Mouse (Mus musculus): ENCODE measurements at regions not wholly inside any gene's neighbourhood (a gene's known extent, or its start where the extent isn't known, plus 50 kb on each side); places are given as distances from the start of the nearest gene placed in this dataset.

DNA sequence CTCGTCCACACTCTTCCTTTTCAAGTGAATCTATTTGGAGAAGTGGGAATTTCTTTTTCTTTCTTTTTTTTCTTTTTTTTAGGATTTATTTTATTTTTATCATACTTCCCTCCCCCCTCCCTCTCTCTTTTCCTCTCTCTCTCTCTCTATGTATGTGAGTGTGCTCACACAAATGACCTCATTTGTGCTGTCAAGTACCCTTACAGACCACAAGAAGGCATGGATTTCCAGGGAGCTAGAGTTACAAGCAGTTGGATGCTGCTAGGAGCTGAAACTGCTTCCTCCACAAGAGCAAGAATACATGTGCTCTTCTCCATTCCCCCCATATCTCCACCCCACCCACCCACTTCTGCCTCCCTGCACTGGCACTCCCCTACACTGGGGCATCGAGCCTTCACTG lies 94.6 kb upstream of the Man2a1 start:
- no peak for DNase-seq (ENCODE audit: low spot score)
- Histone ChIP-seq H3K4me1 (peaks cover 14% of the 10 kb centered on the region; the same call in 1 of the 2 replicates), H3K36me3 (replicated peaks) (no peaks in the 10 kb centered on the region), H3K27ac (replicated peaks) (no peak overlapping the region), H3K9me3 (no peaks in the 10 kb centered on the region), H3K27me3 (replicated peaks; ENCODE audit: low read depth, poor library complexity, severe bottlenecking) (no peaks in the 10 kb centered on the region), H3K4me3 (no peak overlapping the region)
- 90% methylated on average over 2 of the region's 2 CpGs for WGBS

- DNase-seq (ENCODE audit: low spot score), result no peak
- WGBS, result 88% methylated on average over 3 of the region's 3 CpGs
Observed at GRCm38 (mm10) chr17:64511139-64511779, 89.3 kb upstream of the Man2a1 start.

DNA sequence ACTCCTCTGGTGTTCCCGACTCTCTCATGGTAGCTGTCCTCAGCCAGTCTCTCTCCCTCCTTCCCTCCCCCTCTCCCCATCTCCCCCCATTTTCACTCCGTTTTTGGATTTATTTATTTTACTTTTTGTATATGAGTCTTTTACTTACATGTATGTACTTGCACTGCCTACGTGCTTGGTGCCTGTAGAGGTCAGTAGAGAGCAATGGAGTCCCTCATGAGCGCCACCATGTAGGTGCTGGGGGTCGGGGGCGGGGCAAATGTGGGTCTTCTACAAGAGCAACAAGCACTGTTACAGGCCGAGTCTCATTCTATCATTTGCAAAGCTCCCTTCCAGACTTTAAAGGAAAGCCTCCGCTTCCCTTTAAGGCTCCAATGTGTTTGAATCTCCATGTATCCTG lies 78.3 kb upstream of the Man2a1 start:
- Histone ChIP-seq H3K27me3 (replicated peaks; ENCODE audit: low read depth, poor library complexity, severe bottlenecking) (no peaks in the 10 kb centered on the region), H3K36me3 (replicated peaks) (no peaks in the 10 kb centered on the region), H3K4me3 (no peak overlapping the region), H3K27ac (replicated peaks) (no peak overlapping the region), H3K4me1 (no peaks in the 10 kb centered on the region), H3K9me3 (no peaks in the 10 kb centered on the region)
- WGBS, result 73% methylated on average over 8 of the region's 8 CpGs
- no peak for DNase-seq (ENCODE audit: low spot score)

More at GRCm38 (mm10) chr17:64511139-64511779, 89.3 kb upstream of the Man2a1 start:
- no peaks in the 10 kb centered on the region for H3K27me3 ChIP-seq (replicated peaks; ENCODE audit: low read depth, poor library complexity, severe bottlenecking)
- no peak overlapping the region for H3K4me3 ChIP-seq
- no peaks in the 10 kb centered on the region for H3K36me3 ChIP-seq (replicated peaks)
- H3K4me1 ChIP-seq, result no peaks in the 10 kb centered on the region
- H3K27ac ChIP-seq (replicated peaks), result no peak overlapping the region
- no peaks in the 10 kb centered on the region for H3K9me3 ChIP-seq

DNA sequence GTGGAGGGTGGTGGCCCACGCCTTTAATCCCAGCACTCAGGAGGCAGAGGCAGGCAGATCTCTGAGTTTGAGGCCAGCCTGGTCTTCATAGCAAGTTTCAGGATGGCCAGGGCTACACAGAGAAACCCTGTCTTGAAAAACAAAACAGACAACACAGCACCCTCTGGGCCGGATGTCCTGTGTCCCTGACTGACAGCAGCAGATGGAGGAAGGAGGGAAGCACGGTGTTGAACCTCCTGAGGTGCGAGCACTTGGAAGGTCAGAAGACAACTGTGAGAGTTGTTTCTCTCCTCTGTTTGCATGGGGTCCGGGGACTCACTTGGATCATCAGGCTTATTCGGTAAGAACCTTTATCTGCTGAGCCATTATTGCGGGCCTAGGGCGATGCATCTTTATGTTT lies 76.6 kb upstream of the Man2a1 start:
- no peaks in the 10 kb centered on the region for H3K4me1 ChIP-seq
- no peaks in the 10 kb centered on the region for H3K27me3 ChIP-seq (replicated peaks; ENCODE audit: low read depth, poor library complexity, severe bottlenecking)
- WGBS, result 90% methylated on average over 8 of the region's 8 CpGs
- H3K9me3 ChIP-seq, result no peaks in the 10 kb centered on the region
- no peak overlapping the region for H3K4me3 ChIP-seq
- H3K36me3 ChIP-seq (replicated peaks), result no peaks in the 10 kb centered on the region
- DNase-seq (ENCODE audit: low spot score), result no peak
- no peak overlapping the region for H3K27ac ChIP-seq (replicated peaks)

GRCm38 (mm10) chr17:64527817-64528216 lies 72.7 kb upstream of the Man2a1 start:
- no peak overlapping the region for H3K27ac ChIP-seq (replicated peaks)
- no peak for DNase-seq (ENCODE audit: low spot score)
- WGBS, result 93% methylated on average over 7 of the region's 7 CpGs

GRCm38 (mm10) chr17:64528476-64528875 lies 72.1 kb upstream of the Man2a1 start:
- H3K27ac ChIP-seq (replicated peaks), result no peak overlapping the region
- no peak for DNase-seq (ENCODE audit: low spot score)
- H3K9me3 ChIP-seq, result no peaks in the 10 kb centered on the region
- 92% methylated on average over 7 of the region's 7 CpGs for WGBS
- no peak overlapping the region for H3K4me3 ChIP-seq
- H3K4me1 ChIP-seq, result no peaks in the 10 kb centered on the region
- no peaks in the 10 kb centered on the region for H3K27me3 ChIP-seq (replicated peaks; ENCODE audit: low read depth, poor library complexity, severe bottlenecking)
- no peaks in the 10 kb centered on the region for H3K36me3 ChIP-seq (replicated peaks)

More at GRCm38 (mm10) chr17:64527817-64528216, 72.7 kb upstream of the Man2a1 start:
- Histone ChIP-seq H3K4me1 (no peaks in the 10 kb centered on the region), H3K36me3 (replicated peaks) (no peaks in the 10 kb centered on the region), H3K9me3 (no peaks in the 10 kb centered on the region), H3K4me3 (no peak overlapping the region), H3K27me3 (replicated peaks; ENCODE audit: low read depth, poor library complexity, severe bottlenecking) (no peaks in the 10 kb centered on the region)

GRCm38 (mm10) chr17:64529296-64529994 lies 71.1 kb upstream of the Man2a1 start:
- no peaks in the 10 kb centered on the region for H3K36me3 ChIP-seq (replicated peaks)
- H3K27ac ChIP-seq (replicated peaks), result no peak overlapping the region
- H3K27me3 ChIP-seq (replicated peaks; ENCODE audit: low read depth, poor library complexity, severe bottlenecking), result no peaks in the 10 kb centered on the region
- WGBS, result 82% methylated on average over 14 of the region's 14 CpGs
- H3K4me1 ChIP-seq, result no peaks in the 10 kb centered on the region
- H3K4me3 ChIP-seq, result no peak overlapping the region
- no peaks in the 10 kb centered on the region for H3K9me3 ChIP-seq
- peak; percentile 29 for DNase-seq (ENCODE audit: low spot score)

DNA sequence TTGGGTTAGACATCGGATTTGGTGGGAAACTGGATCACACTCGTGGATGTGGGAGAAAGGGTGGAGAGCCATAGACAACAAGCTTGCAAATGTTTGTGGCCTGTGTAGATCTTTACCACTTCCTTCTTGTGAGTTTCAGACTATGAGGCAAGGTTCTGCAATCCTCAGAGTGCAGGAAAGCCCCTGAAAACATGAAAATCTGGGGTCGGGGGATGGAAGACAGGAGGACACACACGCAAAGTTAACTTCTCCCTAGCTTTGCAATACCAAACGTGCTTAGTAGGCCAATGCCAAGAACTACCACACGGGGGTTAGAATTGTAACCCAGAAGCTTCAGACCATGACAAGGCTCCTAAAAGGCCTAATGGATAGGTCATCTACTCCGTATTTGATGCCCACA lies 69.4 kb upstream of the Man2a1 start:
- Histone ChIP-seq H3K9me3 (no peaks in the 10 kb centered on the region), H3K27me3 (replicated peaks; ENCODE audit: low read depth, poor library complexity, severe bottlenecking) (no peaks in the 10 kb centered on the region), H3K27ac (replicated peaks) (no peak overlapping the region), H3K36me3 (replicated peaks) (no peaks in the 10 kb centered on the region), H3K4me3 (no peak overlapping the region), H3K4me1 (no peaks in the 10 kb centered on the region)
- 89% methylated on average over 7 of the region's 7 CpGs for WGBS
- no peak for DNase-seq (ENCODE audit: low spot score)

GRCm38 (mm10) chr17:64534323-64534722 lies 66.2 kb upstream of the Man2a1 start:
- Histone ChIP-seq H3K36me3 (replicated peaks) (no peaks in the 10 kb centered on the region), H3K27ac (replicated peaks) (no peak overlapping the region), H3K9me3 (no peaks in the 10 kb centered on the region), H3K27me3 (replicated peaks; ENCODE audit: low read depth, poor library complexity, severe bottlenecking) (0 out of 2 replicates have a peak, but pooled peaks cover 3% of the 10 kb centered on the region), H3K4me3 (no peak overlapping the region), H3K4me1 (peaks cover 16% of the 10 kb centered on the region)
- WGBS, result 89% methylated on average over 4 of the region's 4 CpGs
- no peak for DNase-seq (ENCODE audit: low spot score)

GRCm38 (mm10) chr17:64538520-64538953 lies 62.0 kb upstream of the Man2a1 start:
- Histone ChIP-seq H3K4me3 (peak overlapping the region; percentile 21; the same call in 1 of the 2 replicates), H3K27me3 (replicated peaks; ENCODE audit: low read depth, poor library complexity, severe bottlenecking) (0 out of 2 replicates have a peak, but pooled peaks cover 3% of the 10 kb centered on the region), H3K27ac (replicated peaks) (no peak overlapping the region), H3K36me3 (replicated peaks) (no peaks in the 10 kb centered on the region), H3K9me3 (no peaks in the 10 kb centered on the region), H3K4me1 (peaks cover 17% of the 10 kb centered on the region)
- 25% methylated on average over 10 of the region's 10 CpGs for WGBS
- peak; percentile 59 for DNase-seq (ENCODE audit: low spot score)

GRCm38 (mm10) chr17:64540411-64540810 lies 60.1 kb upstream of the Man2a1 start:
- Histone ChIP-seq H3K27ac (replicated peaks) (no peak overlapping the region), H3K27me3 (replicated peaks; ENCODE audit: low read depth, poor library complexity, severe bottlenecking) (0 out of 2 replicates have a peak, but pooled peaks cover 3% of the 10 kb centered on the region), H3K36me3 (replicated peaks) (no peaks in the 10 kb centered on the region), H3K4me1 (peaks cover 17% of the 10 kb centered on the region), H3K9me3 (no peaks in the 10 kb centered on the region), H3K4me3 (no peak overlapping the region)
- DNase-seq (ENCODE audit: low spot score), result no peak
- 91% methylated on average over 8 of the region's 8 CpGs for WGBS

DNA sequence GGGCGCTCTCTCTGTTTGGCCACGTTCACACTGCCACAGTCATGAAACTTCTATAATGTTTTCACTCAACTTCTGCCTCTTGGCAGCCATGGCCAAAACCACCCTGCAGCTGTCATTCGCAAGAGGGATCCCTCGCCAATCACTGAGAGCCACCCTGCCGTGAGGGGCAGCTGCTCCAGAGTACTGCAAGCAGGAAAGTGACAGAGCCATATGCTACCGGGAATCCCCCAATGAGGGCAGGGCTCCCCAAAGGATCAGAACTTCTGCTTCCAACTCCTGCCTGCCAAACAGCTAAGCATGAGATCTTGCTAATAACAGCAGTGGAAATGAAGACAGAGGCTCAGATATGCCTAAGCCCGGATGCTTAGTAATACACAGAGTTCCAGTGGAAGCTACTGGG lies 52.0 kb upstream of the Man2a1 start:
- no peak for DNase-seq (ENCODE audit: low spot score)
- WGBS, result 63% methylated on average over 7 of the region's 7 CpGs

DNA sequence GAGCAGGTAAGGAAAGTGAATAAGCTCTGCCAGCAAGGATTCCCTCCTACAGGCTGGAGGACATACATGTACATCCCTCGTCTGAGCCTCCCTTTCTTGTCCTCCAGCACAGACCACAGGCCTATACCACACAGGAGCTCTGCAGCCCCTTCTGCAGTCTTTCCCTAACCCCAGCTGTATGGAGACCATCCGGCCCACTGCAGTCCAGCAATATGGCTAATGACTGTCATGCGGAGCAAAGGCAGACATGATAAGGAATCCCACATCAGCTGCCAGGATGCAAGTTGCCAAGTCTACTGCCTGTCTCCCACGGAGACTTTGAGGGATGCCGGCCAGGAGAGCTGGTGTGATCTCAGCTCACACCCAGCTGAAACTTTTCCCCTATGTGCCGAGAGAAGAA lies 50.5 kb upstream of the Man2a1 start:
- Histone ChIP-seq H3K36me3 (replicated peaks) (no peaks in the 10 kb centered on the region), H3K27me3 (replicated peaks; ENCODE audit: low read depth, poor library complexity, severe bottlenecking) (no peaks in the 10 kb centered on the region), H3K27ac (replicated peaks) (no peak overlapping the region), H3K9me3 (no peaks in the 10 kb centered on the region), H3K4me1 (no peaks in the 10 kb centered on the region), H3K4me3 (no peak overlapping the region)
- DNase-seq (ENCODE audit: low spot score), result no peak
- 82% methylated on average over 6 of the region's 6 CpGs for WGBS

More for the DNA sequence above, 52.0 kb upstream of the Man2a1 start:
- H3K27me3 ChIP-seq (replicated peaks; ENCODE audit: low read depth, poor library complexity, severe bottlenecking), result no peaks in the 10 kb centered on the region
- H3K27ac ChIP-seq (replicated peaks), result no peak overlapping the region
- H3K36me3 ChIP-seq (replicated peaks), result no peaks in the 10 kb centered on the region
- no peak overlapping the region for H3K4me3 ChIP-seq
- H3K4me1 ChIP-seq, result no peaks in the 10 kb centered on the region
- no peaks in the 10 kb centered on the region for H3K9me3 ChIP-seq

All from embryonic facial prominence, embryonic 10.5 days (tissue).